ENCODE assay signal across 8 mouse cellular contexts in genomic region chr15:3580216-3580615, GRCm38 (mm10). TPM values are rescaled to one million over a fixed set of nuclear protein-coding genes. Genes with fewer than 3 reads are reported as not detected.
DNase-seq lines count a peak whose midpoint lies in the region; ATAC-seq lines count a peak whose summit lies in the region.

No protein-coding gene starts in this region.

- H3K4me3 ChIP-seq in hindbrain, embryonic 15.5 days, result no peak overlapping the region
- no peak overlapping the region for H3K4me3 ChIP-seq in hindbrain, embryonic 11.5 days (ENCODE audit: low read depth, low read length)
- H3K4me3 ChIP-seq in embryonic facial prominence, embryonic 13.5 days, result no peak overlapping the region
- no peak overlapping the region for H3K4me3 ChIP-seq in liver, embryonic 15.5 days (replicated peaks)

- H3K4me1 ChIP-seq in hindbrain, embryonic 15.5 days (replicated peaks), result peaks cover 13% of the 10 kb centered on the region
- no peaks in the 10 kb centered on the region for H3K4me1 ChIP-seq in hindbrain, embryonic 11.5 days (replicated peaks; ENCODE audit: control insufficient read depth, insufficient read depth, low read length)
- H3K4me1 ChIP-seq in embryonic facial prominence, embryonic 13.5 days, result peaks cover 21% of the 10 kb centered on the region; the same call in 1 of the 2 replicates
- 0 out of 2 replicates have a peak, but pooled peaks cover 5% of the 10 kb centered on the region for H3K4me1 ChIP-seq in liver, embryonic 15.5 days (replicated peaks)

- H3K4me2 ChIP-seq in hindbrain, embryonic 15.5 days, result 0 out of 2 replicates have a peak overlapping the region, but pooled peaks have one; percentile 15
- no peak overlapping the region for H3K4me2 ChIP-seq in hindbrain, embryonic 11.5 days (replicated peaks; ENCODE audit: low read depth, low read length)
- peak overlapping the region; percentile 50 for H3K4me2 ChIP-seq in embryonic facial prominence, embryonic 13.5 days
- H3K4me2 ChIP-seq in liver, embryonic 15.5 days, result 0 out of 2 replicates have a peak overlapping the region, but pooled peaks have one; percentile 13

- WGBS in hindbrain, embryonic 15.5 days, result 74% methylated on average over 2 of the region's 2 CpGs
- WGBS in hindbrain, embryonic 11.5 days, result 85% methylated on average over 2 of the region's 2 CpGs
- WGBS in embryonic facial prominence, embryonic 13.5 days, result 84% methylated on average over 2 of the region's 2 CpGs
- WGBS in liver, embryonic 15.5 days (ENCODE audit: insufficient replicate concordance), result 45% methylated on average over 2 of the region's 2 CpGs

- H3K27me3 ChIP-seq in hindbrain, embryonic 15.5 days, result no peaks in the 10 kb centered on the region
- H3K27me3 ChIP-seq in hindbrain, embryonic 11.5 days (ENCODE audit: control insufficient read depth, insufficient read depth, low read length), result no peaks in the 10 kb centered on the region
- H3K27me3 ChIP-seq in embryonic facial prominence, embryonic 13.5 days, result no peaks in the 10 kb centered on the region
- peaks cover 18% of the 10 kb centered on the region for H3K27me3 ChIP-seq in liver, embryonic 15.5 days

- no peaks in the 10 kb centered on the region for H3K36me3 ChIP-seq in hindbrain, embryonic 15.5 days
- no peaks in the 10 kb centered on the region for H3K36me3 ChIP-seq in hindbrain, embryonic 11.5 days (ENCODE audit: control insufficient read depth, insufficient read depth, low read length)
- no peaks in the 10 kb centered on the region for H3K36me3 ChIP-seq in embryonic facial prominence, embryonic 13.5 days
- H3K36me3 ChIP-seq in liver, embryonic 15.5 days (replicated peaks), result no peaks in the 10 kb centered on the region

- no peak overlapping the region for H3K27ac ChIP-seq in hindbrain, embryonic 15.5 days (replicated peaks)
- no peak overlapping the region for H3K27ac ChIP-seq in hindbrain, embryonic 11.5 days (ENCODE audit: low read depth, low read length)
- H3K27ac ChIP-seq in embryonic facial prominence, embryonic 13.5 days, result no peak overlapping the region
- no peak overlapping the region for H3K27ac ChIP-seq in liver, embryonic 15.5 days (replicated peaks)

- no peaks in the 10 kb centered on the region for H3K9me3 ChIP-seq in hindbrain, embryonic 15.5 days
- H3K9me3 ChIP-seq in hindbrain, embryonic 11.5 days (ENCODE audit: control insufficient read depth, low read length), result no peaks in the 10 kb centered on the region
- no peaks in the 10 kb centered on the region for H3K9me3 ChIP-seq in embryonic facial prominence, embryonic 13.5 days
- no peaks in the 10 kb centered on the region for H3K9me3 ChIP-seq in liver, embryonic 15.5 days (replicated peaks)

- DNase-seq in hindbrain, embryonic 11.5 days (ENCODE audit: low spot score), result no peak
- DNase-seq in adrenal gland, postnatal 14 days, result peak; percentile 38
- DNase-seq in cerebellum, postnatal 4 days (ENCODE audit: low spot score in 2 of 2), result no peak
- no peak for DNase-seq in ovary, postnatal 10 days (ENCODE audit: low spot score)

- no peak for ATAC-seq in hindbrain, embryonic 15.5 days (ENCODE audit: low FRiP score, low read depth)
- no peak for ATAC-seq in hindbrain, embryonic 11.5 days (ENCODE audit: low FRiP score)
- no peak for ATAC-seq in embryonic facial prominence, embryonic 13.5 days (ENCODE audit: insufficient number of reproducible peaks, insufficient read depth, low FRiP score, low TSS enrichment, low read depth)
- no peak for ATAC-seq in liver, embryonic 15.5 days (ENCODE audit: insufficient read depth)
- ATAC-seq in frontal cortex, adult (ENCODE audit: low TSS enrichment), result no peak

- H3K9ac ChIP-seq in hindbrain, embryonic 15.5 days, result no peak overlapping the region
- no peak overlapping the region for H3K9ac ChIP-seq in hindbrain, embryonic 11.5 days (ENCODE audit: low read depth, low read length)
- H3K9ac ChIP-seq in embryonic facial prominence, embryonic 13.5 days, result 0 out of 2 replicates have a peak overlapping the region, but pooled peaks have one; percentile 16
- H3K9ac ChIP-seq in liver, embryonic 15.5 days, result no peak overlapping the region

RNA-seq across cellular contexts. Expression of gene Ghr, which starts 3.1 kb away (rescaled TPM):
- 9.1 and 9.7 TPM in 2 replicates for polyA plus RNA-seq in hindbrain, embryonic 15.5 days (2015; fragmentation: Nextera tagmentation; extraction: Ambion mirVana)
- 17.0 and 21.0 TPM in 2 replicates for polyA plus RNA-seq in hindbrain, embryonic 11.5 days (2014; fragmentation: Nextera tagmentation; extraction: Ambion mirVana)
- total RNA-seq in adrenal gland, postnatal 14 days (2021), result 61.6 and 112 TPM in 2 replicates
- 49.1 and 57.2 TPM in 2 replicates for polyA plus RNA-seq in embryonic facial prominence, embryonic 13.5 days (2015; fragmentation: Nextera tagmentation; extraction: Ambion mirVana)
- 22.4 and 25.5 TPM in 2 replicates for polyA plus RNA-seq in liver, embryonic 15.5 days (2015; fragmentation: Nextera tagmentation; extraction: Ambion mirVana)
